Mouse (Mus musculus): ENCODE measurements at regions not wholly inside any gene's neighbourhood (a gene's known extent, or its start where the extent isn't known, plus 50 kb on each side); places are given as distances from the start of the nearest gene placed in this dataset.

- DNase-seq (ENCODE audit: low spot score in 2 of 2) = peak in 1 of 2 experiments; percentile 24
Observed at GRCm38 (mm10) chr3:54993761-54994160, 61.5 kb downstream of the Ccna1 start.

GRCm38 (mm10) chr3:54990073-54990472 is 65.2 kb downstream of the Ccna1 start:
- DNase-seq (ENCODE audit: low spot score in 2 of 2) = no peak

- peak in 1 of 2 experiments; percentile 48 for DNase-seq (ENCODE audit: low spot score in 2 of 2)
Observed at GRCm38 (mm10) chr3:54989358-54989757, 65.9 kb downstream of the Ccna1 start.

GRCm38 (mm10) chr3:54981488-54981887 is 65.8 kb upstream of the Sertm1 start:
- DNase-seq (ENCODE audit: low spot score in 2 of 2) = no peak

- DNase-seq (ENCODE audit: low spot score in 2 of 2) = peak in 1 of 2 experiments; percentile 16
Observed at GRCm38 (mm10) chr3:54980312-54980711, 64.6 kb upstream of the Sertm1 start.

GRCm38 (mm10) chr3:54965512-54965911 is 49.8 kb upstream of the Sertm1 start:
- no peak for DNase-seq (ENCODE audit: low spot score in 2 of 2)
